Mouse (Mus musculus): ENCODE results near the gene Mki67.

GRCm38 (mm10) chr7:135696127-135696526 is 20.0 kb downstream of the Mki67 start:
- TF ChIP-seq POLR2A (IDR thresholded peaks at IDR 0.05; ENCODE audit: control insufficient read depth, low read depth, low read length), result no peak
- TF ChIP-seq CTCF (IDR thresholded peaks at IDR 0.05; ENCODE audit: control insufficient read depth, insufficient read depth, insufficient replicate concordance, low read depth, low read length), result no peak

All from testis, adult 2 months (tissue).